Mouse (Mus musculus) right cerebral cortex, postnatal 25 days (tissue): ENCODE measurements around the gene Slc22a15.
A peak's percentile ranks its signal among the peaks of the same experiment; 100 is the strongest.

Experiments used
- DNase-seq: peaks from one replicate; pipeline ENCODE4 v3.0.0; 2022

Gene Slc22a15

GRCm38 (mm10) chr3:101806941-101807340, 117.3 kb downstream of the Slc22a15 start:
- no peak for DNase-seq

GRCm38 (mm10) chr3:101806149-101806548, 118.1 kb downstream of the Slc22a15 start:
- peak; percentile 87 for DNase-seq
